Mouse (Mus musculus) embryonic facial prominence, embryonic 11.5 days (tissue): Measurements from ENCODE around the gene A830031A19Rik. TPM values are rescaled to one million over a fixed set of nuclear protein-coding genes. Genes with fewer than 3 reads are reported as not detected.
A peak's percentile ranks its signal among the peaks of the same experiment; 100 is the strongest.

Experiments used
- ATAC-seq: fragments of 200-750 bp; cut with Nextera tagmentation; replicated peaks from 2 replicates; pipeline ENCODE4 v1.8.0; 2017; ENCODE audit warnings: low read depth; ENCODE audit not compliant: insufficient number of reproducible peaks, low FRiP score, low TSS enrichment
- DNase-seq: peaks from one replicate; pipeline ENCODE4 v3.0.0-alpha.2; 2015; ENCODE audit warnings: low spot score
- H3K27ac ChIP-seq: fragments of 300-500 bp; sonication (generic); replicated peaks from 2 replicates; pipeline ENCODE4 v1.5.1; 2014; ENCODE audit warnings: mild to moderate bottlenecking, low read depth, low read length, control low read depth
- H3K27me3 ChIP-seq: fragments of 300-500 bp; sonication (generic); 2 replicates; pipeline ENCODE4 v1.6.1; 2014; ENCODE audit warnings: mild to moderate bottlenecking, low read length, moderate library complexity, mixed read lengths; ENCODE audit not compliant: control insufficient read depth, insufficient read depth
- H3K36me3 ChIP-seq: fragments of 300-500 bp; sonication (generic); replicated peaks from 2 replicates; pipeline ENCODE4 v1.6.1; 2014; ENCODE audit warnings: low read depth, mild to moderate bottlenecking, low read length, moderate library complexity, mixed read lengths; ENCODE audit not compliant: control insufficient read depth, insufficient read depth
- H3K4me1 ChIP-seq: fragments of 300-500 bp; sonication (generic); 2 replicates; pipeline ENCODE4 v1.6.1; 2014; ENCODE audit warnings: low read length, mixed read lengths; ENCODE audit not compliant: control insufficient read depth, insufficient read depth
- H3K4me2 ChIP-seq: fragments of 300-500 bp; sonication (generic); 2 replicates; pipeline ENCODE4 v1.6.1; 2014; ENCODE audit warnings: low read depth, mild to moderate bottlenecking, control low read depth, low read length, moderate library complexity
- H3K4me3 ChIP-seq: fragments of 300-500 bp; sonication (generic); 2 replicates; pipeline ENCODE4 v1.5.1; 2014; ENCODE audit warnings: low read depth, low read length, control low read depth
- H3K9ac ChIP-seq: fragments of 300-500 bp; sonication (generic); replicated peaks from 2 replicates; pipeline ENCODE4 v1.6.1; 2014; ENCODE audit warnings: mild to moderate bottlenecking, control low read depth, low read length
- H3K9me3 ChIP-seq: fragments of 300-500 bp; sonication (generic); replicated peaks from 2 replicates; pipeline ENCODE4 v1.6.1; 2016; ENCODE audit warnings: mild to moderate bottlenecking, low read length, inconsistent platforms, mixed read lengths; ENCODE audit not compliant: control insufficient read depth
- WGBS: fragments of 180-500 bp; shearing (Covaris S2); extraction: QIAGEN DNeasy Blood & Tissue Kit; methylation state at CpG from one replicate; pipeline ENCODE4 v1.1.7; 2014; 5-methylcytosine and 5-hydroxymethylcytosine counted together
- polyA plus RNA-seq: library from polyadenylated mRNA; unstranded; fragments of >200 nt; fragmentation: Nextera tagmentation; extraction: Ambion mirVana; gene quantifications from 2 replicates; pipeline ENCODE4 v1.2.1, GENCODE M21; 2014

A830031A19Rik gene
- polyA plus RNA-seq, 1 experiment from 2014 or later = not detected

DNA sequence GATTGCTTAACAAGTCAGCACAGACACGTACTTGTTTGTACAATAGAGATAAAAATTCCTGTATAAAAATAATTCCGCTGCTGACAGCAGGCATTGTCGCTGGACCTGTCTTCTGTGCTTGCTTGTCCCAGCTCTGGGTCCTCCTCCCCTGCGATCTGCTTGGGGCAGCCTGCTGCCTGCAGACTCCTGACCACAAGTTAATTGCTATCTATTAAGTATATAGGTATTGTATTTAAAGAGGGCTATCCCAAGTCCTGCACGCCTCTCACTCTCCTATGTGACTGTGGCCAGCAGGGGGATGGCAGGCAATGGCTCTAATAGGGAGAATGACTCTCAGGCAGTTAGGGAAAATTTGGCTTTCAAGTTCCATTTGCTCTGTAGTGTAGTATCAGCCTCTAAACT lies 19.2 kb upstream of the A830031A19Rik start:
- Histone ChIP-seq H3K9me3 (no peaks in the 10 kb centered on the region), H3K36me3 (no peaks in the 10 kb centered on the region; the same call in 1 of the 2 replicates), H3K4me2 (no peak overlapping the region), H3K4me3 (no peak overlapping the region), H3K4me1 (peaks cover 1% of the 10 kb centered on the region; the same call in 1 of the 2 replicates), H3K27me3 (no peaks in the 10 kb centered on the region), H3K9ac (no peak overlapping the region), H3K27ac (no peak overlapping the region)
- ATAC-seq (peak; percentile 35; the same call in 1 of the 2 replicates), DNase-seq (no peak)
- WGBS = 70% methylated on average over 5 of the region's 5 CpGs

DNA sequence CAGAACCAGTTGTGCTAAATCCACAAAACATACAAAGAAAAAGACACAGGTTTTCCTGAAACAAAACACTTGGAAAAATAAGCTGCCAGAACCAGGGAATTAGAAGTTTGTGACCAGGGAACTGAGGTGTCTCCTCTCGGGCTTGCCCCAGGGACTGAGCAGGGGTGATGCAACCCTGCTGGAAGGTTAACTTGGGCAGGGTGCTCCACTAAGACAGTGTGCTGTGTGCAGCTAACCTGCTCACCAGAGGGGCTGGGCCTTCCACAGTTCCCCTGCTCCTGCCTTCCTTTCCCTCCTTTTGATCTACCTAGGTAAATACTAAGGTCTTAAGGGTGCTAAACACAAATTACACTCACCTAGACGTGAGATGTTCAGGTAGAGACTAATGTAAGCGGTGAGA lies 17.8 kb upstream of the A830031A19Rik start:
- Histone ChIP-seq H3K9ac (no peak overlapping the region), H3K9me3 (no peaks in the 10 kb centered on the region), H3K27ac (no peak overlapping the region), H3K36me3 (no peaks in the 10 kb centered on the region; the same call in 1 of the 2 replicates), H3K4me1 (no peaks in the 10 kb centered on the region), H3K27me3 (no peaks in the 10 kb centered on the region), H3K4me2 (no peak overlapping the region), H3K4me3 (no peak overlapping the region)
- no peak for ATAC-seq
- 57% methylated on average over 3 of the region's 3 CpGs for WGBS
- DNase-seq = no peak

DNA sequence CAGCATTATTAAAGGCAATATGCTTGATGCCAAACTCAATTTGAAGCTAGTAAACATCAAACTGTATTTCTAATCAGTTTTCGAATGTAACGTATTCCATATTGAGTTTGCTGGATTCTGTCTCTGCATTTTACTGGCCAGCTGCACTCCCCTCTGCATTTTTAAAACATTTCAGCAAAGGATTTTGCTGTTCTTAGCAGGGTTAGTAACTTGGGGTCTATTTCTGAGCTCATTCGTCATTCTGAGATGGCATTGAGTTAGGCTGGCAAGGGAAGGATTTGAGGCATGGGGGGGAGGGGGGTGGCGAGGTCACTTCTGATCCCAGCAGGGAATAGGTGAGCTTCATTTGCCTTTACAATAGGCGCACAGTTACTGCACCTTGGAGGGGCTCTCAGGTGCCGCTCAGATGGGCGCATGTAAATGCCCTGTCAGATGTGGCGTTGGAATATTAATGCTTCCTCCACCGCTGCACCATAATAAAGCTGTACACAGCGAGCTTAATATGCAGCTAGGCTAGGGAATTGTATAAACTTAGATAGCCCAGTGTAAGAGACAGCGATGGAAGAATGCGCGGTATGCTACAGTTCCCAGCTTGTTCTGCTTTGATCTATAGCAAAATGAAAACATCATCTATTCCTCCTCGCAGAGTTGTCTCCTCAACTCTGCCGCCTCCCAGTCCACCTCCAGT lies 16.7 kb upstream of the A830031A19Rik start:
- Histone ChIP-seq H3K9ac (no peak overlapping the region), H3K27ac (no peak overlapping the region), H3K4me1 (no peaks in the 10 kb centered on the region), H3K4me2 (no peak overlapping the region), H3K27me3 (no peaks in the 10 kb centered on the region), H3K4me3 (no peak overlapping the region), H3K9me3 (no peaks in the 10 kb centered on the region), H3K36me3 (no peaks in the 10 kb centered on the region; the same call in 1 of the 2 replicates)
- ATAC-seq (no peak; the same call in 1 of the 2 replicates), DNase-seq (no peak)
- WGBS = 29% methylated on average over 15 of the region's 15 CpGs

- Histone ChIP-seq H3K4me3 (no peak overlapping the region), H3K36me3 (no peaks in the 10 kb centered on the region; the same call in 1 of the 2 replicates), H3K27ac (no peak overlapping the region), H3K9me3 (no peaks in the 10 kb centered on the region), H3K27me3 (no peaks in the 10 kb centered on the region), H3K9ac (no peak overlapping the region), H3K4me2 (no peak overlapping the region), H3K4me1 (no peaks in the 10 kb centered on the region; the same call in 1 of the 2 replicates)
- ATAC-seq (no peak), DNase-seq (no peak)
- WGBS = 78% methylated on average over 4 of the region's 4 CpGs
Observed at GRCm38 (mm10) chr11:24090443-24090842, 15.6 kb upstream of the A830031A19Rik start.

- no peaks in the 10 kb centered on the region; the same call in 1 of the 2 replicates for H3K4me1 ChIP-seq
- H3K4me3 ChIP-seq = no peak overlapping the region
- DNase-seq (no peak), ATAC-seq (no peak)
- no peaks in the 10 kb centered on the region; the same call in 1 of the 2 replicates for H3K36me3 ChIP-seq
- 82% methylated on average over 4 of the region's 4 CpGs for WGBS
- no peak overlapping the region for H3K4me2 ChIP-seq
- H3K27ac ChIP-seq = no peak overlapping the region
- no peaks in the 10 kb centered on the region for H3K9me3 ChIP-seq
- H3K9ac ChIP-seq = no peak overlapping the region
- H3K27me3 ChIP-seq = no peaks in the 10 kb centered on the region
Observed at GRCm38 (mm10) chr11:24087069-24087468, 12.2 kb upstream of the A830031A19Rik start.

DNA sequence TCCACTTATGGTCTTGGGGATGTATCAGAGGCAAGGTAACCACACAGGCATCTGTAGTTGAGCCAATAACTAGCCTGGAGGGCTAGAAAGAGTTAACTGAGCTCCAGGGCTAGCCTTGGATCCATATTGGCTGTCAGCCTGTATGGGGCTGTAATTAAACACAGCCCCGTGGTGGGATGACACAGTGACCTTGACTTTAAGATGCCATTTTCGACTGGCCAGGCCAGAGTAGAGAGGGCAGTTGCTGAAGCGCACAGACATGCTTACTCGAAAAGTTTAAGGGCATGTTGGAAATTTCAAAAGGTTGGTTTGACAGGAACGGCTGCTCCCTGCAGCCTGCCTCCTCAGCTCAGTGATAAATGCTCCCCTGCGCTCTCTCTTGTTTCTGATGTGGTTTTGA lies 11.1 kb upstream of the A830031A19Rik start:
- H3K27me3 ChIP-seq = no peaks in the 10 kb centered on the region
- H3K27ac ChIP-seq = no peak overlapping the region
- ATAC-seq (no peak), DNase-seq (no peak)
- no peak overlapping the region for H3K4me3 ChIP-seq
- 42% methylated on average over 6 of the region's 6 CpGs for WGBS
- H3K4me1 ChIP-seq = no peaks in the 10 kb centered on the region; the same call in 1 of the 2 replicates
- no peaks in the 10 kb centered on the region for H3K9me3 ChIP-seq
- H3K9ac ChIP-seq = no peak overlapping the region
- H3K4me2 ChIP-seq = no peak overlapping the region
- no peaks in the 10 kb centered on the region; the same call in 1 of the 2 replicates for H3K36me3 ChIP-seq

DNA sequence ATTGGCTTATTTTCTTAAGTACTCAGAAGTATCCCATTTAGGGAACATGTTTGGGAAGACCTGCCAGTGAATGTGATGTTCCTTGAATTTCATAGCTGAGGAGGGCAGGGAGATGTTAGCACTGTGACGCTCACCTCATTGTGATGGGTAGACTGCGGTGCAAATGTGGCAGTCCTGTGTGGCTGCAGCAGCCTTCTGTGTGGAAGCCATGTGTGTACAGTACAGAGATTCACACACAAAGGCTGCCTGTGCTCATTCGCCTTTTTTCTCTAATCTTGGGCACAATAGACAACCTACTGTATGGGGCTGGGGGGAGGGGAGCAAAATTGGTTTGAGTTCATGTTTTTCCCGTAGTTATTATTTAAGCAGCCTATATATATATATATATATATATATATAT lies 9.7 kb upstream of the A830031A19Rik start:
- Histone ChIP-seq H3K9ac (no peak overlapping the region), H3K4me2 (no peak overlapping the region), H3K36me3 (no peaks in the 10 kb centered on the region; the same call in 1 of the 2 replicates), H3K27ac (no peak overlapping the region), H3K4me3 (no peak overlapping the region), H3K27me3 (no peaks in the 10 kb centered on the region), H3K9me3 (no peaks in the 10 kb centered on the region), H3K4me1 (no peaks in the 10 kb centered on the region; the same call in 1 of the 2 replicates)
- 80% methylated on average over 4 of the region's 4 CpGs for WGBS
- DNase-seq = no peak
- ATAC-seq = no peak

- Histone ChIP-seq H3K4me2 (no peak overlapping the region), H3K4me1 (no peaks in the 10 kb centered on the region; the same call in 1 of the 2 replicates), H3K27me3 (no peaks in the 10 kb centered on the region), H3K36me3 (no peaks in the 10 kb centered on the region; the same call in 1 of the 2 replicates), H3K9ac (no peak overlapping the region), H3K9me3 (no peaks in the 10 kb centered on the region), H3K4me3 (no peak overlapping the region), H3K27ac (no peak overlapping the region)
- DNase-seq (no peak), ATAC-seq (no peak)
- 49% methylated on average over 3 of the region's 3 CpGs for WGBS
Observed at GRCm38 (mm10) chr11:24084077-24084476, 9.2 kb upstream of the A830031A19Rik start.
